Mouse (Mus musculus) embryo, embryonic 10.5 days (tissue): ENCODE measurements around the gene Mmaa.
A peak's percentile ranks its signal among the peaks of the same experiment; 100 is the strongest.

ENCODE experiments used
- DNase-seq: peaks from one replicate; pipeline ENCODE4 v3.0.0-alpha.2; 2015; ENCODE audit warnings: low spot score

Gene Mmaa

DNA sequence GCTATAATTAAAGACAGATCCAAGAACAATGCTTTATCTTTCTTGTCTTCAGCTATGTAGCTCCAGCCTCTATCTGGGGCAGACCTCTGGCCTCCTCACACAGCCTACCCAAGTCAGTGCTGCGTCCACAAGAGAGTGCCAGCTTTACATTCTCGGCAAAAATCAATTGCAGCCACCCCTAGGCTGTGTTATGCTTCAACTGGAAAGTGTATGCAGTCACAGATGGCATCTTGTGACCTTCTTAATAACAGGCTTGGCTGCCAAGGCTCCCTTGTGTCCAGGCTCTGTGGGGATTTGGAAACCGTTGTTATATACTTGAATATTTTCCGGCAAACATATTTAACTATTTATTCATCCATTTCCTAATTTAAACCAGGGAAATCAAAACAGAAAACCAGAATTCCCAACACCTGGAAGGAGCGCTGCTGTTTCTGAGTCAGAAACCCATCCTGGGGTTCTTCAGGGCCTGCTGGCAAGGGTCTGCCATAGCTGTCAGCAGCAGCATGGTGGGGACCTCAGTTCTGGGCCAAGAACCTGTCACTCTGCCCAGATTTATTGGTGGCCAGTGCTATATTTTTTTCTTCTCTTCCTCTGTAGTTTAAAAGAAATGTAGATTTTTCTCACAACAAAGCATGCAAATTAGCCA, 72.5 kb downstream of the Mmaa start:
- DNase-seq: peak; percentile 27
